Mouse (Mus musculus): Measurements from ENCODE around the gene Fam117a. TPM values are rescaled to one million over a fixed set of nuclear protein-coding genes. Genes with fewer than 3 reads are reported as not detected.

Fam117a gene
- total and polyA plus RNA-seq, 2 experiments from 2014 or later = 1.1 to 6.1 TPM

- Histone ChIP-seq H3K27ac (ENCODE audit: low read depth, low read length) (no peak overlapping the region), H3K4me1 (ENCODE audit: insufficient read depth, low read length) (no peaks in the 10 kb centered on the region), H3K27me3 (ENCODE audit: insufficient read depth, low read length) (no peaks in the 10 kb centered on the region), H3K4me2 (ENCODE audit: low read depth, low read length, poor library complexity, severe bottlenecking) (no peak overlapping the region), H3K36me3 (ENCODE audit: insufficient read depth, low read length) (no peaks in the 10 kb centered on the region), H3K4me3 (ENCODE audit: low read depth, low read length) (no peak overlapping the region), H3K9me3 (ENCODE audit: low read length) (no peaks in the 10 kb centered on the region), H3K9ac (replicated peaks; ENCODE audit: low read length, poor library complexity, severe bottlenecking) (no peak overlapping the region)
- ATAC-seq (ENCODE audit: low FRiP score) = no peak
- WGBS = 82% methylated on average over 8 of the region's 8 CpGs
- TF ChIP-seq CTCF (IDR thresholded peaks at IDR 0.05) = no peak
- no peak for DNase-seq (ENCODE audit: low spot score)
These were observed 30.4 kb downstream of the Fam117a start for GRCm38 (mm10) chr11:95367011-95367735.

GRCm38 (mm10) chr11:95368231-95368823 is 31.5 kb downstream of the Fam117a start:
- H3K4me2 ChIP-seq (ENCODE audit: low read depth, low read length, poor library complexity, severe bottlenecking) = no peak overlapping the region
- no peak for ATAC-seq (ENCODE audit: low FRiP score)

GRCm38 (mm10) chr11:95368871-95369270 is 32.1 kb downstream of the Fam117a start:
- Histone ChIP-seq H3K27ac (ENCODE audit: low read depth, low read length) (no peak overlapping the region), H3K27me3 (ENCODE audit: insufficient read depth, low read length) (no peaks in the 10 kb centered on the region), H3K4me1 (ENCODE audit: insufficient read depth, low read length) (no peaks in the 10 kb centered on the region), H3K4me3 (ENCODE audit: low read depth, low read length) (no peak overlapping the region), H3K4me2 (ENCODE audit: low read depth, low read length, poor library complexity, severe bottlenecking) (no peak overlapping the region), H3K9me3 (ENCODE audit: low read length) (no peaks in the 10 kb centered on the region), H3K9ac (replicated peaks; ENCODE audit: low read length, poor library complexity, severe bottlenecking) (no peak overlapping the region), H3K36me3 (ENCODE audit: insufficient read depth, low read length) (no peaks in the 10 kb centered on the region)
- WGBS = 92% methylated on average over 4 of the region's 4 CpGs
- DNase-seq (ENCODE audit: low spot score) (no peak), ATAC-seq (ENCODE audit: low FRiP score) (no peak)
- no peak for TF ChIP-seq CTCF (IDR thresholded peaks at IDR 0.05)

More at GRCm38 (mm10) chr11:95368231-95368823, 31.5 kb downstream of the Fam117a start:
- Histone ChIP-seq H3K9ac (replicated peaks; ENCODE audit: low read length, poor library complexity, severe bottlenecking) (no peak overlapping the region), H3K4me3 (ENCODE audit: low read depth, low read length) (no peak overlapping the region), H3K36me3 (ENCODE audit: insufficient read depth, low read length) (no peaks in the 10 kb centered on the region), H3K27me3 (ENCODE audit: insufficient read depth, low read length) (no peaks in the 10 kb centered on the region), H3K4me1 (ENCODE audit: insufficient read depth, low read length) (no peaks in the 10 kb centered on the region), H3K27ac (ENCODE audit: low read depth, low read length) (no peak overlapping the region), H3K9me3 (ENCODE audit: low read length) (no peaks in the 10 kb centered on the region)
- TF ChIP-seq CTCF (IDR thresholded peaks at IDR 0.05) = no peak
- 88% methylated on average over 8 of the region's 8 CpGs for WGBS
- DNase-seq (ENCODE audit: low spot score) = no peak

- Histone ChIP-seq H3K4me2 (ENCODE audit: low read depth, low read length, poor library complexity, severe bottlenecking) (no peak overlapping the region), H3K36me3 (ENCODE audit: insufficient read depth, low read length) (0 out of 2 replicates have a peak, but pooled peaks cover 3% of the 10 kb centered on the region), H3K9ac (replicated peaks; ENCODE audit: low read length, poor library complexity, severe bottlenecking) (no peak overlapping the region), H3K27ac (ENCODE audit: low read depth, low read length) (no peak overlapping the region), H3K4me1 (ENCODE audit: insufficient read depth, low read length) (no peaks in the 10 kb centered on the region), H3K27me3 (ENCODE audit: insufficient read depth, low read length) (no peaks in the 10 kb centered on the region), H3K9me3 (ENCODE audit: low read length) (no peaks in the 10 kb centered on the region), H3K4me3 (ENCODE audit: low read depth, low read length) (no peak overlapping the region)
- TF ChIP-seq CTCF (IDR thresholded peaks at IDR 0.05) = no peak
- 68% methylated on average over 15 of the region's 15 CpGs for WGBS
- ATAC-seq (ENCODE audit: low FRiP score) (peak; percentile 38; the same call in 1 of the 2 replicates), DNase-seq (ENCODE audit: low spot score) (peak; percentile 73)
These were observed 33.4 kb downstream of the Fam117a start for GRCm38 (mm10) chr11:95369964-95370890.

- TF ChIP-seq CTCF (IDR thresholded peaks at IDR 0.05) = no peak
- no peaks in the 10 kb centered on the region for H3K4me1 ChIP-seq (ENCODE audit: insufficient read depth, low read length)
- DNase-seq (ENCODE audit: low spot score) (no peak), ATAC-seq (ENCODE audit: low FRiP score) (no peak)
- no peak overlapping the region for H3K4me3 ChIP-seq (ENCODE audit: low read depth, low read length)
- H3K36me3 ChIP-seq (ENCODE audit: insufficient read depth, low read length) = peaks cover 3% of the 10 kb centered on the region; the same call in 1 of the 2 replicates
- H3K9me3 ChIP-seq (ENCODE audit: low read length) = no peaks in the 10 kb centered on the region
- no peak overlapping the region for H3K9ac ChIP-seq (replicated peaks; ENCODE audit: low read length, poor library complexity, severe bottlenecking)
- 93% methylated on average over 7 of the region's 7 CpGs for WGBS
- no peak overlapping the region for H3K27ac ChIP-seq (ENCODE audit: low read depth, low read length)
- no peaks in the 10 kb centered on the region for H3K27me3 ChIP-seq (ENCODE audit: insufficient read depth, low read length)
- no peak overlapping the region for H3K4me2 ChIP-seq (ENCODE audit: low read depth, low read length, poor library complexity, severe bottlenecking)
These were observed 34.4 kb downstream of the Fam117a start for GRCm38 (mm10) chr11:95371182-95371581.
